ENCODE assay signal across 12 mouse cellular contexts in the genomic region with DNA sequence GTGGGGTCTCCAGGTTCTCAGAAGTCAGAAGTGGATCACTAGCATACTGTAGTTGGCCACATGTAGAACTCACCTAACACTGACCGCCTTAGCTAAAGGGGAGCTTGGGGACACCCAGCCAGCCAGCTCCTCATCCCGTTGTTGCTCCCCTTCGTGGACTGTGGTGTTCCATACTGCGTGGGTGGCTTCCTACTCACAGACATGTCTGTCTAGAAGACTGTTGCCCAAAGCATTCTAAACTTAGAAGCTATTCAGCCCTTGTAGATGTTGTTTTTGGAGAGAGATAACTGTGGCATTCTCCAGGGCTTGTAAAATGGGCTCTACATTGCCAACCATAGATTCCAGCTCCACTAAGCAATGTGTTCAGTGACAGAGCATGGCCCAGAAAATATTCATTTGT.
"Had no signal": no experiment of that assay in that cellular context is flagged by ENCODE, and none has a peak within 500 bp of the region (broad histone marks: within the 10 kb centered on the region; RNA-seq: fewer than 3 reads in every experiment).

No protein-coding gene starts in this region.

- H3K9ac ChIP-seq: liver, embryonic 14.5 days; midbrain, embryonic 12.5 days had no signal

- H3K4me3 ChIP-seq: layer of hippocampus, adult 2 months; left cerebral cortex, adult 2 months; midbrain, embryonic 12.5 days had no signal

- H3K27ac ChIP-seq: layer of hippocampus, adult 2 months; left cerebral cortex, adult 2 months; liver, embryonic 14.5 days; midbrain, embryonic 12.5 days; stomach, postnatal 0 days had no signal

- H3K4me2 ChIP-seq: midbrain, embryonic 12.5 days had no signal

- H3K36me3 ChIP-seq: midbrain, embryonic 12.5 days had no signal

- H3K4me1 ChIP-seq: midbrain, embryonic 12.5 days had no signal

- ATAC-seq: midbrain, embryonic 16.5 days had no signal

- H3K27me3 ChIP-seq: midbrain, embryonic 12.5 days had no signal

- H3K9me3 ChIP-seq: midbrain, embryonic 12.5 days had no signal

- DNase-seq: kidney, postnatal 10 days; kidney, postnatal 4 days; liver; lung, adult 18-20 months; thymus, adult 18-20 months; thymus, postnatal 14 days had no signal
